Mouse (Mus musculus) hindbrain, postnatal 0 days (tissue): ENCODE measurements around the gene Zfp937. TPM values are rescaled to one million over a fixed set of nuclear protein-coding genes. Genes with fewer than 3 reads are reported as not detected.
"Not testable (repeated sequence)": the region's sequence is repeated elsewhere in the genome, so short reads cannot be mapped to it uniquely, and the experiment has no call there.

Experiments
- ATAC-seq: fragments of 200-750 bp; cut with Nextera tagmentation; 2 replicates; pipeline ENCODE4 v1.8.0; 2017; ENCODE audit warnings: mild to moderate bottlenecking, moderate TSS enrichment, moderate library complexity
- DNase-seq: peaks from one replicate; pipeline ENCODE4 v3.0.0-alpha.2; 2015; ENCODE audit warnings: low spot score
- H3K27ac ChIP-seq: fragments of 300-500 bp; sonication (generic); 2 replicates; pipeline ENCODE4 v1.5.1; 2014; ENCODE audit warnings: mild to moderate bottlenecking
- H3K27me3 ChIP-seq: fragments of 300-500 bp; sonication (generic); 2 replicates; pipeline ENCODE4 v1.6.1; 2014; ENCODE audit warnings: low read length, mixed read lengths; ENCODE audit not compliant: insufficient read depth
- H3K36me3 ChIP-seq: fragments of 300-500 bp; sonication (generic); 2 replicates; pipeline ENCODE4 v1.6.1; 2014; ENCODE audit warnings: low read length, mixed read lengths; ENCODE audit not compliant: insufficient read depth
- H3K4me1 ChIP-seq: fragments of 300-500 bp; sonication (generic); 2 replicates; pipeline ENCODE4 v1.6.1; 2014; ENCODE audit warnings: antibody characterized with exemption, low read length, mixed read lengths; ENCODE audit not compliant: insufficient read depth
- H3K4me2 ChIP-seq: fragments of 300-500 bp; sonication (generic); 2 replicates; pipeline ENCODE4 v1.6.1; 2014; ENCODE audit warnings: low read depth, mild to moderate bottlenecking, low read length, moderate library complexity, mixed read lengths
- H3K4me3 ChIP-seq: fragments of 300-500 bp; sonication (generic); 2 replicates; pipeline ENCODE4 v1.5.1; 2014; ENCODE audit warnings: low read length
- H3K9ac ChIP-seq: fragments of 300-500 bp; sonication (generic); replicated peaks from 2 replicates; pipeline ENCODE4 v1.6.1; 2014; ENCODE audit warnings: mild to moderate bottlenecking, low read length, moderate library complexity, mixed read lengths
- H3K9me3 ChIP-seq: fragments of 300-500 bp; sonication (generic); 2 replicates; pipeline ENCODE4 v1.6.1; 2016; ENCODE audit warnings: low read length, mixed read lengths
- CTCF ChIP-seq: IDR thresholded peaks from 2 replicates; pipeline ENCODE4 v1.5.1; 2016; ENCODE audit warnings: antibody characterized with exemption, control low read depth, low read depth
- WGBS: fragments of 180-500 bp; shearing (Covaris S2); extraction: QIAGEN DNeasy Blood & Tissue Kit; methylation state at CpG from one replicate; pipeline ENCODE4 v1.1.7; 2014; 5-methylcytosine and 5-hydroxymethylcytosine counted together
- polyA plus RNA-seq: library from polyadenylated mRNA; unstranded; fragments of >200 nt; fragmentation: Nextera tagmentation; extraction: Ambion mirVana; gene quantifications from 2 replicates; pipeline ENCODE4 v1.2.1, GENCODE M21; 2015
- total RNA-seq: library from RNA; depleted of rRNA; stranded (reverse); fragments of >200 nt; gene quantifications from 2 replicates; pipeline ENCODE4 v1.2.3, GENCODE M21; 2014; rRNA removed

The Zfp937 gene
- total RNA-seq (3.2 and 5.0 TPM in 2 replicates), polyA plus RNA-seq (6.2 and 6.9 TPM in 2 replicates)

- not testable (repeated sequence) for H3K27ac ChIP-seq, H3K9ac ChIP-seq, H3K9me3 ChIP-seq, H3K4me1 ChIP-seq, H3K36me3 ChIP-seq, H3K27me3 ChIP-seq
- H3K4me2 ChIP-seq: peak within 1 kb of the TSS; percentile 50
- peak within 1 kb of the TSS; percentile 36 for H3K4me3 ChIP-seq
- ATAC-seq (peak; percentile 100), DNase-seq (peak; percentile 51)
- whole genome bisulfite sequencing: 1% methylated on average over 15 of the region's 15 CpGs
Observed at GRCm38 (mm10) chr2:150217600-150218362, at the start of gene Zfp937. Gene Zfp937 (plus strand): TSS chr2:150218073.

DNA sequence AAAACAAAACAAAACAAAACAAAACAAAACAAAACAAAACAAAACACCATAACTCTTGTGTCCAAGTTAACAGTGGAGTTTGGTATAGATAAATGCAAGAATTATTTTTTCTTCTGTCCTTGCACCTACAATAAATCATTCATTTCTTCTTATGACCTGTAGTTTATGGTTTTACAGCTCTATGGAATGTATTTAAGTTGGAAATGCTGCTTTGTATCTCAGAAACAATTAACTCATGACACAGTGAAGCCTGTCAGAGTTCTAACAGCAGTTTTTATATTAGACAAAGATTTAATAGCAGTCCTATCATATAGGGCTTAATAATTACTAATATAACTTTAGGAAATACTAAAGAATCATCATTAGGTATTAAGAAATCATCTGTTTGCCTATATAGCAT is 44.0 kb upstream of the Zfp937 start:
- no peak overlapping the region for H3K4me2 ChIP-seq
- no peaks in the 10 kb centered on the region for H3K27me3 ChIP-seq
- H3K9me3 ChIP-seq: 0 out of 2 replicates have a peak, but pooled peaks cover 5% of the 10 kb centered on the region
- no peak for TF ChIP-seq CTCF
- no peak overlapping the region for H3K4me3 ChIP-seq
- H3K27ac ChIP-seq: no peak overlapping the region
- H3K9ac ChIP-seq: no peak overlapping the region
- DNase-seq (no peak), ATAC-seq (no peak)
- H3K36me3 ChIP-seq: no peaks in the 10 kb centered on the region
- no peaks in the 10 kb centered on the region for H3K4me1 ChIP-seq

DNA sequence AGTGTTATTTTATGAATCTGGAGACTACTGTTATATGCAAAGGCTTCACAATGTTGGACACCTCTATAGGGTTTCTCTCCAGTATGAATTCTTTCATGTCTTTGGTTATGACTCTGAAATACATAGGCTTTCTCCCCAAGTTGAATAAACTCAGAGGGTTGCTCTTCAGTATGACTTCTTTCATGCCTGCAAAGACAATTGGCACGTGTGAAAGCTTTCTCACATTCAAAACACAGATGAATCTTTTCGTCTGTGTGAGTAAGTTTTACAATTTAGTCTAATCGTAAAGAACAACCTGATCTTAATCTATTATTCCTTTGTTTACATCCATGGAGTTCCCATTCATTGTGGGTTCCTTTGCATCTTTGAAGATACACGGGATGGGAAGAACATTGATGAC is 38.3 kb upstream of the Zfp937 start, which contains the start of gene Gm10770:
Gene Gm10770 (minus strand): TSS at position 101 of the 400 bp plus-strand sequence.
- not testable (repeated sequence) for DNase-seq, H3K9me3 ChIP-seq, H3K27ac ChIP-seq, H3K36me3 ChIP-seq, H3K4me2 ChIP-seq, H3K4me3 ChIP-seq, ATAC-seq, H3K4me1 ChIP-seq, H3K9ac ChIP-seq, H3K27me3 ChIP-seq
- WGBS: 79% methylated on average over 4 of the region's 4 CpGs

DNA sequence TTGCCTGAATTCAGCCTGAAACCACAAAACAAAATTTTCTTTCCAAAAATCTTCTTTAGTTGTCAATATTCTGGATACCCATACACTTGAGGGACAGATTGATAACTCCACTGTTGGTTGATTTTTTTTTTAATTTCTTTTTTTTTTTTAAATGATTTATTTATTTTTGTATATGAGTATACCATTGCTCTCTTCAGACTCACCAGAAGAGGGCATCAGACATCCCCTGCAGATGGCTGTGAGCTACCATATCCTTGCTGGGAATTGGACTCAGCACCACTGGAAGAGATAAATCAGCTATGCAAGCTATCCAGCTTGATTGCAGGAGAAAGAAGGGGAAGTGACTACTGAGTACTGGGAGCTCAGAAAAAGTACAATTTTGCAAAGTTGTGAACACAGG is 36.8 kb upstream of the Zfp937 start:
- not testable (repeated sequence) for H3K9ac ChIP-seq, DNase-seq, H3K4me2 ChIP-seq, H3K4me3 ChIP-seq, H3K9me3 ChIP-seq, H3K4me1 ChIP-seq, ATAC-seq, H3K27me3 ChIP-seq, H3K27ac ChIP-seq, H3K36me3 ChIP-seq

GRCm38 (mm10) chr2:150181570-150181999 is 36.3 kb upstream of the Zfp937 start, which contains the start of gene Gm14139:
Gene Gm14139 (plus strand): TSS chr2:150181755.
- not testable (repeated sequence) for H3K4me2 ChIP-seq, H3K27ac ChIP-seq, H3K9me3 ChIP-seq, H3K4me1 ChIP-seq, H3K4me3 ChIP-seq, H3K9ac ChIP-seq, H3K36me3 ChIP-seq, H3K27me3 ChIP-seq, DNase-seq, ATAC-seq
- WGBS: 80% methylated on average over 7 of the region's 7 CpGs

GRCm38 (mm10) chr2:150218363-150218725 is 471 bp downstream of the Zfp937 start:
- ATAC-seq, H3K27me3 ChIP-seq, H3K9ac ChIP-seq, H3K27ac ChIP-seq, H3K9me3 ChIP-seq, H3K36me3 ChIP-seq, H3K4me1 ChIP-seq: not testable (repeated sequence)
- peak overlapping the region; percentile 50 for H3K4me2 ChIP-seq
- DNase-seq: peak; percentile 1
- H3K4me3 ChIP-seq: peak overlapping the region; percentile 36
- 9% methylated on average over 3 of the region's 4 CpGs for WGBS

DNA sequence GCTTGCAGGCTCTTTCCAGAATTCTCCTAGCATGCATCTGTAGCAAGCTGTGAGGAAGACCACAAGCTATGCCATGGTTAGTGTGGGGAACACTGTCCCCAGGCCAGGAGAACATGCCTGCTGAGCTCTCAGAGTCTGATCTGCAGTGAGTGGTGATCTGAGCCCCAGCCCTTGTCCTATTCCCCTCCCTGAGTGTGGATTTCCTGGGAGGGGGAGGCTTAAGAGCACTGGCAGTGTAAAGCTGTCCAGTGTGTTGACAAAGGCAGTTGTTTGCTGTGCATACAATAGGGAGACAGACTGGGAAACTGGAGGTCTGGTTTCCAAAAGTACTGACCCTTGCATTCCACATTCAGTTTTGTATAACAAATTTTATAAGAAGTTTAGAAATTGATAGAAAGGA is 5.4 kb downstream of the Zfp937 start:
- DNase-seq, H3K4me1 ChIP-seq, H3K4me2 ChIP-seq, H3K36me3 ChIP-seq, H3K4me3 ChIP-seq, H3K27me3 ChIP-seq, ATAC-seq, H3K9ac ChIP-seq, H3K9me3 ChIP-seq, H3K27ac ChIP-seq: not testable (repeated sequence)
